Mouse (Mus musculus) kidney, adult 11 months (tissue): ENCODE measurements around the gene Hist1h2ae.
A peak's percentile ranks its signal among the peaks of the same experiment; 100 is the strongest.
"Not testable (repeated sequence)": the region's sequence is repeated elsewhere in the genome, so short reads cannot be mapped to it uniquely, and the experiment has no call there.

Source experiments
- DNase-seq: peaks from one replicate; pipeline ENCODE4 v3.0.0; 2022

The Hist1h2ae gene

GRCm38 (mm10) chr13:23583387-23584068, 12.5 kb upstream of the Hist1h2ae start:
- no peak for DNase-seq

GRCm38 (mm10) chr13:23582219-23583056, 11.4 kb upstream of the Hist1h2ae start:
- no peak for DNase-seq

GRCm38 (mm10) chr13:23581408-23582218, 10.6 kb upstream of the Hist1h2ae start, which contains the start of gene Hist1h4d:
TSS of gene Hist1h4d (plus strand) at chr13:23581598.
- peak; percentile 96 for DNase-seq

- DNase-seq: no peak
These were observed 6.8 kb upstream of the Hist1h2ae start for GRCm38 (mm10) chr13:23577835-23578234.

- no peak for DNase-seq
These were observed 6.1 kb upstream of the Hist1h2ae start for GRCm38 (mm10) chr13:23576906-23577639.

- DNase-seq: no peak
These were observed 5.4 kb upstream of the Hist1h2ae start for GRCm38 (mm10) chr13:23576351-23576881.

GRCm38 (mm10) chr13:23575864-23576313, 4.9 kb upstream of the Hist1h2ae start:
- not testable (repeated sequence) for DNase-seq

- no peak for DNase-seq
These were observed 4.3 kb upstream of the Hist1h2ae start, which contains the start of gene Hist1h3d for GRCm38 (mm10) chr13:23575271-23575851. TSS of gene Hist1h3d (plus strand) at chr13:23575763.

- DNase-seq: not testable (repeated sequence)
These were observed 3.6 kb upstream of the Hist1h2ae start for GRCm38 (mm10) chr13:23574546-23575170.

GRCm38 (mm10) chr13:23573898-23574524, 3.0 kb upstream of the Hist1h2ae start, which contains the start of the genes Hist1h2bf and Hist1h2ad:
TSS of gene Hist1h2bf (minus strand) at chr13:23574196.
TSS of gene Hist1h2ad (plus strand) at chr13:23574381.
- peak; percentile 79 for DNase-seq

- not testable (repeated sequence) for DNase-seq
These were observed 2.2 kb upstream of the Hist1h2ae start for GRCm38 (mm10) chr13:23573034-23573897.

GRCm38 (mm10) chr13:23572218-23573033, 1.4 kb upstream of the Hist1h2ae start:
- DNase-seq: no peak

GRCm38 (mm10) chr13:23571504-23572217, 641 bp upstream of the Hist1h2ae start:
- not testable (repeated sequence) for DNase-seq

- not testable (repeated sequence) for DNase-seq
These were observed 579 bp downstream of the Hist1h2ae start for GRCm38 (mm10) chr13:23570261-23571021.

GRCm38 (mm10) chr13:23564482-23564881, 6.5 kb downstream of the Hist1h2ae start:
- DNase-seq: no peak

- DNase-seq: no peak
These were observed 8.1 kb downstream of the Hist1h2ae start for GRCm38 (mm10) chr13:23562699-23563462.
